Mouse (Mus musculus) cerebral cortex, adult 2 months (tissue): ENCODE results near the gene Cplx1.

ENCODE experiments used
- WGBS: fragments of 180-500 bp; shearing (Covaris S2); methylation state at CpG from one replicate; pipeline ENCODE4 v1.1.7; 2018; 5-methylcytosine and 5-hydroxymethylcytosine counted together

Cplx1 gene

DNA sequence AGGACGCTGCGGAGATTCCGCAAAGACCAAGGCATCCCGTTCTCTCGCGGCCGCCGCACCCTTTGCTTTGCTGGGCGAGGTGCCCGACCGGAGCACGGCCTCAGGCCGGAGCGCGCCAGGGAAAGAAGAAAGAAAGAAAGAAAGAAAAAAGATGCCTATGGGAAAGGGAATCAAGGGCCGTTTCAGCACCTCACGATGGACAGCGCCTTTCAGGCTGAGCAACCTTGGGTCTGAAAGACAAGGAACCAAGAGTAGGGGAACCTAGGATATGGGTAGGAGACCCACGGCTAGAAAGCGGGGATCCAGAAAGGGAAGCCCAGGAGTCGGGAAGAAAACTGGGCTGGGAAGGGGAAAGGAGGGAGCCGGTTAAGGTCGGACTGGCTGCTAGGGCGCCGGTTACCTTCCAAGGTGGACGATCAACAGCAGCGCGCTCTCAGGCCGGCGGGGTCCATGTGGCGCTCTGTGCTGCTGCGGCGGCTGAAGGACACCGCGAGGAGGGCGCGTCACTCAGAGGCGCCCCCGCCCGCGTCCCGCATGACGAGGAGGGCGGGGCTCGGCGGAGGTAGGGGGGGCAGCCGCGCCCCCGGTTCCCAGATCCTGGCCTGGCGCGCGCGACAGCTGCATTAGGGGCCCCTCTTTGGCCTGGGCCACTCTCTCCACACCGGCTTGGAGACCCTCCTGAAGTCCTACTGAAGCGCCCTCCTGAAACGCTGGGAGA is at the start of gene Cplx1:
Cplx1 (minus strand) TSS at position 536 of the 718 bp plus-strand sequence.
- WGBS: 1% methylated on average over 54 of the region's 56 CpGs

DNA sequence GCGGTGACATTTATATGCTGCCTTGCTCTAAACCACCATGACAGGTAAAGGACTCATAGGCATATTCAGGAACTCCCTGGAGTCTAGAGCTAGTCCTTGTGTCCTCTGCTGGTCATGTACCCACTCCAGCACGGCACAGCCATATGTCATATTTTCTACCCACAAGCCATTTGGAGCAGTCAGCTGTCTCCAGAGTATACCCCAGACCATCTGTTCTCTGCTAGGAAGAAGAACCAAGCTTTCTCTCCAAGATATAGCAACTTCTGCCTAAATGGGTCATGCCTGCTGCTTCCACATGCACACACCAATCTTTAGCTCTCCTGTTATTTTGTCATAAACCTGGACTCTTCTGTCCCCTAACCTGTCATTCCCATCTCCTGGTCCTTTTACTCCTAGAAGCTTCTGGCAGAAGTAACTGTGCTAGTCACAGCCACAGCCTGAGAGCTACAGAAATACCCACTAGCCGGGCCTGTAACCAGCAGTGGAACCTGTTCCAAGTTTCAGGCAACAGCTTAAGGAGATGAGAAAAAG is 31.6 kb upstream of the Cplx1 start:
- WGBS: 52% methylated on average over 3 of the region's 3 CpGs

DNA sequence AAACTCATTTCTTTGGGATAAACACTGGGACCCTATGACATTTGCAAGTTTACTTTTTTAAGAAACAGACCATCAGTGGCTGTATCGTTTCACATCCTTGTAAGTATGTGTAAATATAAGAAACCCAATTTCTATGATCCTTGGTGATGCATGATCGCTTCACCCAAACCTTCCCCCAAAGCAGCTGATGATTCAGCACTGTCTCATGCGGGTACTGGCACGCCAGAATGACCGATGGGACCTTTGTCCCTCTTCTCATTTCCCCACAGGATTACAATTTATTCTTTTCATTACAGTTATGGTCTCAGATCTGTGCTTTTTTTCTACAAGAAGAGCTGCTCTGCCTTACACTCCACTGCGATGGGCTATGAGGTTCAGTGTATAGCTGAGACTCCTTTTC is 23.2 kb upstream of the Cplx1 start:
- 84% methylated on average over 6 of the region's 6 CpGs for whole genome bisulfite sequencing

DNA sequence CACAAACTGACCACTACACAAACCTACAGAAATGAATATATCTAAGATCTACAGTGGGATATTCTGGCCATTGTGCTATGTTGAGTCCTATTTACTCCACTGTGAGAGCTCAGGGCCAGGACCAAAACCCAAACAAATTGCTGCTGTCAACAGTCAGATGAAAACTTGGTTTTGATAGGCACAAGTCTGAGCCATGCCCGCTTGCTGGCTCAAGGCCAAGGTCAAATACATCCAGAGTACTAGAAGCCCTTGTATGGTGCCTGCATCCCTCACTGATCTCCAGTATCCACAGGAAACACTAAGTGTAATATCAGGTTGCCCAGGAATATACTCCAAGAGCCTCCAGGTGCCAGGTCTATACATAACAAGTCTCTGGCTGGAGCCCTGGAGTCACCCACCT is 21.2 kb upstream of the Cplx1 start:
- WGBS: 76% methylated on average over 1 of the region's 1 CpGs

DNA sequence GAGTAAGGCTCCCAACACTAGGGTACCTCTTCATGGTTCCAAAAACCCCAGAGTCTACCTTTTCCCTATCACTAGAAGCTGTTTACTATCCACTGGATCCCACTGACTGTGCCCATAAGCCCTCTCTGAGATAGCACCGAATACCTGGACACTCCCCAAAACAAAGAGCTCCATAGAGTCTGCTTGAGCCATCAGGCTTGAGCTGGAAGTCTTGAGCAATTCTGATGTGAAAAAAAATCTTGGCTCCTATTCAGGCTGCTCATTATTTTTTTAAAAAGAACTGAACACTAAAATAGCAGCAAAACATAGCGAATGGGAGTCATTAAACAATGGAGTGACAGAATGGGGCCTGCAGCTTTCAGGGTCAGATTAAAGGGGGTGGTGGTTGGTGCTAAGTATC is 17.3 kb upstream of the Cplx1 start:
- WGBS: 45% methylated on average over 2 of the region's 2 CpGs

DNA sequence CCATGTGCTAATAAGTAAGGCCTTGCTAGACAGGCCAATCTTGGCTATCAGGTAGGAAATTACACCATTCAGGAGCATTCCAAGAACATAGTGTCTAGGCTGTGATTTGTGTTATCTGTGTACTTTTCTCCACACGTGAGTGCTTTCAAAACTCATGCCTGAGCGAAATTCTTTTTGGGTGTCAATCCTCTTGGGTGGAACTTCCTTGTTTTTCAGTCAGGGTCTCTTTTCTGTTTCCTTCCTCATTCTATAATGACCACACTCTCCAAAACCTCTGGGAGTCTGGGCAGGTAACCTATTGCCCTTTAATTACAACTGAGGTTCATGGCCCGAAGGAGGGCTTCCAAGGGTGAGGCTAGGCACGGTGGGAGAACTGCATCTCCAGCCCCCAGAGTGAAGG is 16.7 kb upstream of the Cplx1 start:
- WGBS: 89% methylated on average over 4 of the region's 4 CpGs

DNA sequence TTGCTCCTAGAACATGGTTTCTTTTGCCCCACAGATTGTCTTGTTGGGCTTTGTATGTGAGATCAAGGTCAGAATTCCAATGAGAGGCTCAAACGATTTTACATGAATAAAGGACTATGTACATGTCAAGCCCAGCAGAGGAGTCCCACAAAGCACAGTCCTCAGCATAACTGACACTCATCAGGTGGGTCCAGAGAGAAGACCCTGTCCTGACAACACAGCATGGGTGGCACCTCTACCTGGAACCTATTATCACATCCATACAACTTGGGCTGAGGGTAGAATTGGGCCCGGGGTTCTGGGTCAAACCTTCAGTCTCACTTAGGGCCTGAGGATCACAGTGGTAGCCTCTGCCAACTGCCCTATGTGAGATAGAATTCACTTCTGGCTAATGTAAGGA is 15.6 kb upstream of the Cplx1 start:
- WGBS: 91% methylated on average over 2 of the region's 2 CpGs

DNA sequence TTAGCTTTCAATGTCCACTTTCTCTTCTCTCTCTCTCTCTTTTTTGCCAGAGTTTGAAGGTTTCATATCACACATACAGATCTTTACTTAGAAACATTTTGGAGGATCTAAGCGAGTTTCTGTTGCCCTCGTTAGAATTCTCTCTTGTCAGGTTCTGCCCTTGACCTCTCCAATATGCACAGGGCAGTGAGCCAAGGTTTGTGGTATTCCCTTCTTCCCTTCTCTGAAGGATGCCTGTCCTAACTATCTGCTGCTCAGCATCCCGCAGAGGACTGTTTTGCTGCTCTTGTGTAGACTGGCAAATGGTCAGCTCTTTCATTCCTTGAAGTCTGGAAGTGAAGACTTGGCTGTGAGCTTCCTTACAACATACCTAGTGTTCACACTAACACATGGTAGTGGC is 14.5 kb upstream of the Cplx1 start:
- WGBS: 48% methylated on average over 3 of the region's 3 CpGs

DNA sequence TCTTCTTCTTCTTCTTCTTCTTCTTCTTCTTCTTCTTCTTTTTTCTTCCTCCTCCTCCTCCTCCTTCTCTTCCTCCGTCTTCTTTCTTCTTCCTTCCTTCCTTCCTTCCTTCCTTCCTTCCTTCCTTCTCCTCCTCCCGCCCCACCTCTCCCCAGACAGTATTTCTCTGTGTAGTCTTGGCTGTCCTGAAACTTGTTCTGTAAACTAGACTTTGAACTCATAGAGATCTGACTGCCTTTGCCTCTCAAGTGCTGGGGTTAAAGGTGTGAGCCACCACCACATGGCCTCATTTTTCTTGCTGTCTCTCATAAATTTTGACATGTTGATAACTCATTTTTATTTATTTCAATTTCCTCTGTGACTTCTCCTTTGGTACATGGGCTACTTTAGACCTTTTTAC is 12.7 kb upstream of the Cplx1 start:
- WGBS: 84% methylated on average over 2 of the region's 2 CpGs

DNA sequence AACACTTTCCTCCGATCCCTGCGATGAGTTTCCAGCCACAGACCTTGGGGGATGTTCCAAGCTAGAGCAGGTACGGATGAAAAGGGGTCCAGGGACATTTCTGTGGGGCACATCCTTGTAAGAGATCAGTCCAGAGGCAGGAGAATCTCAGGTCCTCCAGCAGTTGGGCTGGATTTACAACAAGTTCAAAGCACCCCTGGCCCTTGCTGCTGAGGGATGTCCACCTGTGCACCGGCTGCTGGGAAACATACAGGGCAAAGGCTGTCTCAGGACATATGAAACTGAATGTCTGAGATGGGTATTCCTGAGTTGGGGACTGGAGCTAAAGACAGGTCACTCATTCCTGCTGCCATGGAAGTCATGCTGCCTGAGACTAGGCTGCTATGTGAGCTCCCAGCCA is 7.2 kb upstream of the Cplx1 start:
- WGBS: 85% methylated on average over 4 of the region's 4 CpGs

DNA sequence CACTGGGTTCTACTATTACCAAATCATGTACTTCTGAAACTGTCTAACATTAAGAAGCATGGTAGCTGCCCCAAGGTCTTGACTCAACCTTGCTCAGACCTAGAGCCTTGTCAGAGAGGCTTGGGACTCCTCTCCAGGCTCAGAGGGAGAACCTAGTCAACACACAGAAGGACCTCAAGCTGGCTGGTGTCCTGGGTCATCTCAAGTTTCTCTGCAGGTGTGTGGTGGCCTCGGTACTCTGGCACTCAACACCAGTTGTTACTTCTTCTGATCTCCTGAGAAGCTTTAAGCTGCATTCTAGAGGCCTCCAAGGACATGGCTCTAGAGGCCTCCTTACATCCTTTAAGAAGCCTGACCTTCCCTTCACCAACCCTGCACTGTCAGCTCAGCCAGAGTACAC is 4.2 kb upstream of the Cplx1 start:
- 80% methylated on average over 1 of the region's 1 CpGs for WGBS

DNA sequence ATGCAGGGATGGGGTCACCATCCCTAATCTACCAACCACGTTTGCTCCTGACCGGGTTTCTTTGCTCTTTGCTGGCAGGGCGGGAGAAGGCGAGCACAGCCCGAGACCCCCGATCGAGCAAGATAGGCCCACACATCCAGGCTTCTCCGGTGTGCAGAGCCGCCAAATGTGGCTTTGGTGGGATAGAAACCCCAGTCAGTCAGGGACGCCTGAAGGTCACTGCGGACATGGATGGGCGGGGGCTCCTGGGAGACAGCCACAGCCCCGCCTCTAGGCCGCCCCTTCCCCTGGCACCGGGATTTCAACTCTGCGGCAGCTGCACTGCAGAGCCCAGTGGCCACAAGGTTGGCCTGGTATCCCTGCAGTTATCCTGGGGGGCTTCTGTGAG is 377 bp upstream of the Cplx1 start:
- 2% methylated on average over 16 of the region's 16 CpGs for WGBS

DNA sequence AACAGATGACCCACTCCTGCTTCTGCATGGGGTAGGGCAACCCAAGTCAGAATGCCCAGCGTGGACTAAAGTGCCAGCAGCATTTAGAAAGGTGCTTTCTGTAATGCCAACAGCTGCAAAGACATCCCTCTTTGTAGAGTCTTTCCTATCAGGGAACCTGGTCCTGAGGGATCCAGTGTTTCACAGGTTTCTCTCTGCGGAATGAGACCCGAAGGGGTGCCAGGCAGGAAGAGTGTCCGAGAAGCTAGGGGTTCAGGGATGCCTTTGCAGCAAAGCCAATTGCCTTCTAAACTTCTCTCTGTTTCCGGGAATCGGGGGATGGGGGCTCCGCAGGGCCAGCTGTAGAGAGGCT is 711 bp downstream of the Cplx1 start:
- WGBS: 10% methylated on average over 7 of the region's 7 CpGs

DNA sequence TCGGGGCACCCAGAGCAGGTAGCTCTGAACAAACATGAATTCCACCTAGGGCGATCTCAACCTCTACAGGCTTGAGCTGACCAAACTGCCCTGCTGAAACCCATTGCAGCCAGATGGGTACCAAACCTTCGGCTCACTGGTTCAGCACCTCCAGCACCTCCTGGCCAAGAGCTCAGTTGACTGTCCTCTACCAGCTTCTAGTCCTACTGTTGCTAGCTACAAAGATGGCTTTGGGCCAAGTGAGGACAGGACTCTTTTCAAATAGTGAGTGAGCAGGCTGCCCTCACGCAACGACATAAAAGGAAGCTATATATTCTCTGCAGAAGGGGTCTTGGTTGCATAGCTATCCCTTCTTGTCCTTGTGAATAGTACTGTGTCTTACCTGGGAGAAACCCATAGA is 2.2 kb downstream of the Cplx1 start:
- 77% methylated on average over 5 of the region's 5 CpGs for WGBS

DNA sequence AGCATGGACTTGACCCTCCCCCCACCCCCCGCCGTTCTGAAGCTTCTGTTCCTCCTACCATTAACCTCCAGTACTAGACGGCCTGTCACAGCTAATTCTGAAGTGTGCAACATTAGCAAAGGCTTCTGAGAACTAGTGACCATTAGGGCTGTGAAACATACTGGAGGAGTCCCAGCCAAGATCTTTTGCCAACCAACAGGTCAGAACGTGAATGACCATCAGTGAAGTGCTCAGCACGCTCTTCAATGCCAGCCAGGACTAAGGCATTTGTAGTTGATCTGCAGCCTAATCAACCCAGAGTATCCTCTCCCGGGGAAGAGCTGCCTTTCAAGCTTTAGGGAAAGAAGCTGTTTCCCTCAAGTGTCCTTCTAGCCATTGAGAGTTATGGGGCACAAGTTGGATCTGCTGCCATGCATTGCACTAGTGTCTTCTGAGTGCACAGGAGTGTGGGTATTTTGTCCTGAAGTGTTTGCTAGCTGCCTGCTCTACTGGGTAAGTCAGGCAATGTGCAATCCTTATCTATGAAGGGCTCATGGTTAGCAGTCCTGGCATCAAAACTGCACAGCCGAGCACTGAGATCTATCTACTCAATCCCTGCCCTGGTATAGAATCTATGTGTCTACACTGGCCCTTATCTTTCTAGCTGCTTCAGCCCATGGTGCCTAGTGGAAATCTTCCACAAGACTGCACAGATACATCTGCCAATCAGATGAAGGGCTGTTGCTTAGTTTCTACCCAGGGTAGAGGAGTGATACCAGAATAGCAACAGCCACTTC is 6.1 kb downstream of the Cplx1 start:
- 59% methylated on average over 7 of the region's 7 CpGs for WGBS

DNA sequence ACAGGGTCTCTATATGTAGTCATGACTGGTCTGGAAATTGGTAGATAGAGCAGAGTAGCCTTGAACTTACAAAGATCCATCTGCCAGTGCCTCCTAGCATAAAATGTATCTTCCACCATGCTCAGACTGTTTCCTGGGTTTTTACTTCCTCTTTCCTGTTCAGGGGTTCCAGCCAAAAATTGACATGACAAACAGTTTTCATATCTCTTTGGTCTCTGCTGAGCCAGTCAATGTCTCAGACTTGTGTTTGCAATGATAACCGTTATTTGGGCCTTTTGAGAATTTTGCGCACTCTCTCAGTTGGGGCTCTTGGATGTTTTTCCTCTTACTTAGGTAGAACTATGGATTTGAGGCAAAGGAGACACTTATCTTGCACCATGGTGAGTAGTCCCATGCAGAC is 15.6 kb downstream of the Cplx1 start:
- 96% methylated on average over 2 of the region's 2 CpGs for WGBS

DNA sequence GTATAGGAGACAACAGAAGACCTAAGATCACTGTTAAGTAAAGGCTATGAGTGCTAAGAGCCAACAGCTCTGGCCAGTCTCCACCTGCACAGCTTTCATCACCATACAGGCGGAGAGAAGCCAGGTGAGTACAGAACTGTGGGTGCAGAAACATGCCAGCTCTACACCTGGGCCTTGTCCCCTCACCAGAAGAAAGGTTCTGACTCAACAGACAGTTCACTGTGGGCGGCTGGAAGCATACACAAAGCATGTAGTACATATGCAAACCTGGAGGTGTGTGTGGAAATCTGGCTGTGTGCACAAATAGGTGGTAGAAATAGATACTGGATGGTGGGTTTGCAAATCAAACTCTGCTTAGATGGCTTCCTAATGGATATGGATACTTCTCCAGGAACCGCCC is 27.2 kb downstream of the Cplx1 start:
- 78% methylated on average over 3 of the region's 3 CpGs for WGBS

DNA sequence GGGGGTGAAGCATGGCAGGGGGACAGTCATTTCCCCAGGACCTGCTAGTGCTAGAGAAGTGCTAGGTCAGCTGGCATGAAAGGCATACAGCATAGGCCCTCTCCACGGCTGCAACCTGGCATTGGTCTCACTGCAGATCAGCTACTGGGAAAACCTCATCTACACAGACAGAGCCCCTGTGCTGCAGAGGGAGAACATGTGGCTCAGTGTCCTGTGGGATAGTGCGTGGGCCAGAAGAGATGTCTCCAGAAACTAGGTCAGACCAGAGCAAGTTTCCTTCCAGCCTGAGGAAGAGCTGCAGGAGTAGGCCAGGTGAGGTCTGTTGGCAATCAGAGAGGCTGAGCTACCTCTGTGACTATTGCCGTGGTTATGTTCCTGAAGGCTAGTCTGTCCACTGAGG is 27.9 kb downstream of the Cplx1 start:
- 65% methylated on average over 3 of the region's 3 CpGs for whole genome bisulfite sequencing

DNA sequence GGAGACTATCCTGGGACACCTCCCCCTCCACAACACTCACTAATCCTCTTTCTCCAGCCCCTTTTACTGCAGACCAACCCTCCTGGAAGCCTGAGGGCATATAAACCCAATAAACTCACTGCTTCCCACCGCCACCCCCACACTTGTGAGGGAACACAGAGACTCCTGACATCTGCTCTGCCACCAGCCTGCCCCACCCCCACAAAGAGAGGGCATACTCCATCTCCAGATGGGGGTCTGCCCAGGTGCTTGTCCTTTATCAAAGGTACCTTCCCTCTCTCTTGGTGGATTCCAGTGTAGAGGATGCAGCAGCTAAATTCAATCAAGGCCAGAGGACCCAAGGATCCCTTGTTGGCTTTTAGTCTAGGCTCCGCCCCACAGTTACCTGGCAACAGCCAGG is 28.8 kb downstream of the Cplx1 start:
- 60% methylated on average over 2 of the region's 2 CpGs for WGBS

DNA sequence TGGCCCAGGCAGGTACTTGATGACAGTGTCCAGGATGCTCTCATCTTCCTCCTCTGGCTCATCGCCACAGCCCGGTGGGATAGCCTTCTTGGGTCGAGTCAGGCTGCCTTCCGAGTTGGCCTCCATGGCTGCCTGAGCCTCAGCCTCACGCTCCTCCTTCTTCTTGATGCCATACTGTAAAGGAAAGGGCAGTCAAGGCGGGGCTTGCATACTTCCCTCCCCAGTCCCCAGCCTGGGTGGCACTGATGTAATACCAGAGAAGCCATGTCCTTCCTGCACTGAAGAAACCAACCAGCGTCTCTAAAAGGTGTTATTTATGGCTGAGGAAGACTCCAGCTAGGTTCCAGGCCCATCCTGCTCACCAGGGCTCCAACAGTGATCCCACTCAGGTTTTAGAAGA is 29.7 kb downstream of the Cplx1 start:
- WGBS: 79% methylated on average over 7 of the region's 7 CpGs

DNA sequence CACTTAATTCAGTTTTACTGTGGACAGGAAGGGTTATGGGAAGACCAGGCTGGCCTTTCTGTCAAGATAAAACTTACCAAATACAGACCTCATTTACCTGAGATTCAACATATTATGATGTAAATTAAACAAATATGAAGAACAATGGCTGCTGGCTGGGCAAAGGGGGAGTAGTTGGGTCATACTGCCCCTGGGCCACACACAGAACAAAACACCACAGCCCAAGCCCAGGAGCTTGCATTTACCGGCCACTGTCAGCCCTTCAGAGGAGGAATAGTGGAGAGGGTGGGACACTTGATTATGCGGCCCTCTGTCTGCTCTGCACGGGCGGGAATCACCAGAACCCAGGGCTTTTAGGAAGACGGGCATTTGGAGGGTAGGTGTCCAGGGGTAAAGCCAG is 30.9 kb downstream of the Cplx1 start:
- WGBS: 68% methylated on average over 5 of the region's 5 CpGs

DNA sequence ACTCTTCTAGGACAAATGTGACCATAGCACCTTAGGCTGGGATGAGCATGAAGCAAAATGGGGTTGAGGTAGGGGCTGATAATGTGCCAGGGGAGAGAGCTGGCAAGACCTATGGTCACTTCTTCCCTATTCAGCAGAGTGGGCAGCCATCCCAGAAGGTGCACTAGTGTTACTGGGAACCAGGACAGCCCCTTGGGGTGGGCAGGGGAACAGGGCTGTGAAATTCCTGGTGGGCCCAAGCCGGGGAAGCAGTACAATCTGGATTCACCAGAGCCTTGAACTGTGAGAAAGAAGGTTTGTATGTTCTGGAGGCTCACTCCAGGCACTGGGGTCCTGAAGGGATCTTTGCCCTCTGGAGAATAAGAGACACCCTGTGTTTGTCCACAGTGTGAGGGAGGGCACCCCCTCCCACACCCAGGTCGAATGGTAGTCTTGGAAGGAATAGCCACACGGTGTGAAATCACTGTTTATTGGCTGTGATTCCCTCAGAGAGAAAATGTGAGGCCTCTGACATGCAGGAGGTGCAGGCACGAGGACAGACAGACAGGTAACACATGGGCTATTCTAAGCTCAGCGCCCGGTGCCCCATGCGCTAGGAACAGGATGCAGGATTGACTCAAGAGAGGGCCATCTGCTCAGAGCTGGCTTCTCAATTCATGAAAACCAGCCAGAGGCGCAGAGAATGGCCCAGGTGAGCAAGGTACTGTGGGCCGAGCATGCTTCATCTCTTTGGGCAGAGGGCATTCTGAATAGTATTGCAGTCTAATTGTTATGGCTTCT is 31.5 kb downstream of the Cplx1 start:
- WGBS: 79% methylated on average over 9 of the region's 9 CpGs

DNA sequence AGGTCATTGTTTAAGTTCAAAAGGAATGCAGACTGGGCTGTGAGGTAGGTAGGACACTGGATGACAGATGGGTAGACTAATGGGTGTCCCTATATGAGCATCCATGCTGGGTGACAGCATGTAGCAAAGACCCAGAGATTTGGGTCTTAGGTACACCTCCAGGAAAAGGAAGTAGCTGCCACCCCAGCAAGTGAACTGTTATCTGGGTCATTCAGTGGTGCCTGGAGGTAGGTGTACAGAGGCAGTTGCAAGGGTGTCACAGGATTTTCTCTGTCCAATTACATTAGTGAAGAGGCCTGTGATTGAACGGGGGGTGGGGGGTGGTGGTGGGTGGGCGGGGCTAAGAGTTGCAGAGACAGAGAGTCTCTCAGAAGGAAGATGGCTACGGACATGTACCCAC is 33.2 kb downstream of the Cplx1 start:
- WGBS: 92% methylated on average over 3 of the region's 3 CpGs
